Mouse (Mus musculus) lung, postnatal 10 days (tissue): ENCODE results near the gene Myo18a.

Source experiments
- DNase-seq: peaks from one replicate; pipeline ENCODE4 v3.0.0; 2021

Gene Myo18a

GRCm38 (mm10) chr11:77771879-77772713 lies 9.1 kb downstream of the Myo18a start:
- no peak for DNase-seq

- DNase-seq = peak; percentile 63
These were observed 12.8 kb downstream of the Myo18a start for GRCm38 (mm10) chr11:77775701-77776400.

- no peak for DNase-seq
These were observed 14.4 kb downstream of the Myo18a start for GRCm38 (mm10) chr11:77777436-77777835.

- DNase-seq = no peak
These were observed 14.9 kb downstream of the Myo18a start for GRCm38 (mm10) chr11:77777937-77778336.

- no peak for DNase-seq
These were observed 16.2 kb downstream of the Myo18a start for GRCm38 (mm10) chr11:77779240-77779639.

- DNase-seq = peak; percentile 76
These were observed 18.0 kb downstream of the Myo18a start for GRCm38 (mm10) chr11:77781088-77781487.

- DNase-seq = no peak
These were observed 19.2 kb downstream of the Myo18a start for GRCm38 (mm10) chr11:77782104-77782815.

- DNase-seq = peak; percentile 69
These were observed 20.2 kb downstream of the Myo18a start for GRCm38 (mm10) chr11:77783211-77783746.

- peak; percentile 84 for DNase-seq
These were observed 21.0 kb downstream of the Myo18a start for GRCm38 (mm10) chr11:77783747-77784646.

GRCm38 (mm10) chr11:77784894-77785293 lies 21.8 kb downstream of the Myo18a start:
- DNase-seq = no peak

- no peak for DNase-seq
These were observed 22.3 kb downstream of the Myo18a start for GRCm38 (mm10) chr11:77785396-77785767.

- DNase-seq = peak; percentile 61
These were observed 22.9 kb downstream of the Myo18a start for GRCm38 (mm10) chr11:77785768-77786561.

GRCm38 (mm10) chr11:77787707-77788106 lies 24.7 kb downstream of the Myo18a start, which contains the start of gene Gm10277:
Gene Gm10277 (minus strand): TSS chr11:77787747.
- DNase-seq = no peak

- DNase-seq = no peak
These were observed 26.5 kb downstream of the Myo18a start for GRCm38 (mm10) chr11:77789512-77789911.

- DNase-seq = no peak
These were observed 27.2 kb downstream of the Myo18a start for GRCm38 (mm10) chr11:77790286-77790685.

- no peak for DNase-seq
These were observed 28.2 kb downstream of the Myo18a start for GRCm38 (mm10) chr11:77791241-77791727.

- DNase-seq = peak; percentile 89
These were observed 28.9 kb downstream of the Myo18a start for GRCm38 (mm10) chr11:77791752-77792565.

- DNase-seq = no peak
These were observed 29.5 kb downstream of the Myo18a start for GRCm38 (mm10) chr11:77792566-77792909.

- peak; percentile 98 for DNase-seq
These were observed 30.3 kb downstream of the Myo18a start for GRCm38 (mm10) chr11:77793238-77793930.

- DNase-seq = no peak
These were observed 32.2 kb downstream of the Myo18a start for GRCm38 (mm10) chr11:77795216-77795615.
